ENCODE assay signal across 14 mouse cellular contexts in the genomic region with DNA sequence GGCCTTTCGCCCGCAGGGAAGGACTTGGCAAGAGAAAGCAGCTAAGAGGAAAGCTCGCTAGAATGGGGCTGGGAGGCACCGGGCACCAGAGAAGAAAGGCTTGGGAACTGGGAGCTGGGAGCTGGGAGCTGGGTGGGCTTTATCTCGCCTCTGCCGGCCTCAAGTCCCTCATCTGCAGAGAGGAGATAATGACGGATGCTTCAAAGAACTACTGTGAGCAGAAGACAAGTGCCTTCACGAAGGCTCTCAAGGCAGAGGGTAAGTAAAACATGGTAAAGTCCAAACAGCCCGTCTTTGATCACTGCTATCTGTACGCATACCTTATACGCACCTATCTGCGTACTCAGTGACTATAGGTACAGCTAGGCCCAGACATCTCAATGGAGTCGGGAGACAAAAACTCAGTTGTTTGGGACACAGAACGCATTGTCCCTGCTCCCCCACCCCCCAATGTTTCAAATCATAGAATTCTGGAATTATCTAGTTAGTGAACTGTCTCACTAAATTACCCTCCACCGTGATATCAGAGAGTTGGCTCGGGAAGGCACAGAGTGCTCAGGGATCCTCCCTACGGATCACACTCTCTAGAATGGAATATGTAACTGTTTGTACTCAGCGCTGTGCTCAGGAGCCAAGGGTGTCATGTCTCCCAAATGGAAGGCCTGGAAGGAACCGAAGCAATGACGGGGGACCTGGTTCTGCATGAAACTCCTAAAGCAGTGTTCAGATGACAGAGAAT. TPM values are rescaled to one million over a fixed set of nuclear protein-coding genes. Genes with fewer than 3 reads are reported as not detected.
DNase-seq lines count a peak whose midpoint lies in the region; ATAC-seq and TF ChIP-seq lines count a peak whose summit lies in the region.
"Had no signal": no experiment of that assay in that cellular context is flagged by ENCODE, and none has a peak within 500 bp of the region (broad histone marks: within the 10 kb centered on the region; RNA-seq: fewer than 3 reads in every experiment).

No protein-coding gene starts in this region.

- TF ChIP-seq CTCF in midbrain, postnatal 0 days (IDR thresholded peaks at IDR 0.05), result no peak
- TF ChIP-seq CTCF in hindbrain, postnatal 0 days (IDR thresholded peaks at IDR 0.05; ENCODE audit: low read depth), result no peak

- H3K4me3 ChIP-seq in forebrain, embryonic 10.5 days, result no peak overlapping the region
- no peak overlapping the region for H3K4me3 ChIP-seq in forebrain, embryonic 16.5 days (replicated peaks; ENCODE audit: low read length)
- no peak overlapping the region for H3K4me3 ChIP-seq in midbrain, embryonic 12.5 days
- no peak overlapping the region for H3K4me3 ChIP-seq in midbrain, postnatal 0 days (ENCODE audit: low read depth, low read length)
- H3K4me3 ChIP-seq in liver, embryonic 11.5 days (ENCODE audit: low read depth, low read length), result 0 out of 2 replicates have a peak overlapping the region, but pooled peaks have one; percentile 19
- no peak overlapping the region for H3K4me3 ChIP-seq in hindbrain, postnatal 0 days (ENCODE audit: low read length)
- H3K4me3 ChIP-seq: hindbrain, embryonic 15.5 days; midbrain, embryonic 10.5 days; neural tube, embryonic 12.5 days had no signal

- H3K4me2 ChIP-seq in forebrain, embryonic 16.5 days (ENCODE audit: low read length), result no peak overlapping the region
- H3K4me2 ChIP-seq in midbrain, embryonic 12.5 days (replicated peaks), result no peak overlapping the region
- H3K4me2 ChIP-seq in midbrain, postnatal 0 days (ENCODE audit: low read depth, low read length, poor library complexity, severe bottlenecking), result no peak overlapping the region
- peak overlapping the region; percentile 63 for H3K4me2 ChIP-seq in liver, embryonic 11.5 days
- no peak overlapping the region for H3K4me2 ChIP-seq in hindbrain, postnatal 0 days (ENCODE audit: low read depth, low read length)
- H3K4me2 ChIP-seq: hindbrain, embryonic 15.5 days; neural tube, embryonic 12.5 days had no signal

- H3K27me3 ChIP-seq in forebrain, embryonic 10.5 days (ENCODE audit: poor library complexity, severe bottlenecking), result no peaks in the 10 kb centered on the region
- H3K27me3 ChIP-seq in forebrain, embryonic 16.5 days (replicated peaks; ENCODE audit: control insufficient read depth, insufficient read depth, low read length), result no peaks in the 10 kb centered on the region
- H3K27me3 ChIP-seq in midbrain, embryonic 12.5 days, result peaks cover 5% of the 10 kb centered on the region
- H3K27me3 ChIP-seq in midbrain, postnatal 0 days (ENCODE audit: insufficient read depth, low read length), result no peaks in the 10 kb centered on the region
- no peaks in the 10 kb centered on the region for H3K27me3 ChIP-seq in liver, embryonic 11.5 days (replicated peaks; ENCODE audit: control insufficient read depth, insufficient read depth, low read length)
- no peaks in the 10 kb centered on the region for H3K27me3 ChIP-seq in hindbrain, postnatal 0 days (ENCODE audit: insufficient read depth, low read length)
- H3K27me3 ChIP-seq: hindbrain, embryonic 15.5 days; neural tube, embryonic 12.5 days had no signal

- peak overlapping the region; percentile 62 for H3K27ac ChIP-seq in forebrain, embryonic 10.5 days
- no peak overlapping the region for H3K27ac ChIP-seq in forebrain, embryonic 16.5 days (ENCODE audit: low read length)
- 0 out of 2 replicates have a peak overlapping the region, but pooled peaks have one; percentile 3 for H3K27ac ChIP-seq in midbrain, embryonic 12.5 days (replicated peaks)
- no peak overlapping the region for H3K27ac ChIP-seq in midbrain, postnatal 0 days (ENCODE audit: low read depth, low read length)
- peak overlapping the region; percentile 97 for H3K27ac ChIP-seq in liver, embryonic 11.5 days (ENCODE audit: low read depth, low read length)
- H3K27ac ChIP-seq in hindbrain, postnatal 0 days, result no peak overlapping the region
- H3K27ac ChIP-seq: hindbrain, embryonic 15.5 days; midbrain, embryonic 10.5 days; neural tube, embryonic 12.5 days had no signal

- ATAC-seq in forebrain, embryonic 16.5 days, result no peak
- ATAC-seq in midbrain, embryonic 12.5 days (ENCODE audit: low FRiP score, low read depth), result no peak
- no peak for ATAC-seq in midbrain, postnatal 0 days (ENCODE audit: low FRiP score)
- peak; percentile 95 for ATAC-seq in liver, embryonic 11.5 days (replicated peaks; ENCODE audit: low FRiP score)
- no peak for ATAC-seq in hindbrain, postnatal 0 days

- peak; percentile 17 for DNase-seq in forebrain, embryonic 10.5 days (ENCODE audit: extremely low spot score, low spot score)
- DNase-seq in midbrain, postnatal 0 days (ENCODE audit: low spot score), result no peak
- DNase-seq in liver, embryonic 11.5 days (ENCODE audit: low spot score), result peak; percentile 64
- peak; percentile 75 to 76 for DNase-seq in spleen, postnatal 4 days (ENCODE audit: low spot score in 2 of 2)
- DNase-seq in hindbrain, postnatal 0 days (ENCODE audit: low spot score), result no peak
- no peak for DNase-seq in right cerebral cortex, postnatal 36 days (ENCODE audit: low spot score in 2 of 2)
- DNase-seq: cerebellum, adult 8-10 months; layer of hippocampus, adult 9-11 months; thymus, postnatal 4 days had no signal

- H3K9me3 ChIP-seq in forebrain, embryonic 10.5 days, result no peaks in the 10 kb centered on the region
- no peaks in the 10 kb centered on the region for H3K9me3 ChIP-seq in forebrain, embryonic 16.5 days (ENCODE audit: control insufficient read depth, low read length)
- no peaks in the 10 kb centered on the region for H3K9me3 ChIP-seq in midbrain, embryonic 12.5 days
- H3K9me3 ChIP-seq in midbrain, postnatal 0 days (ENCODE audit: low read length), result no peaks in the 10 kb centered on the region
- H3K9me3 ChIP-seq in liver, embryonic 11.5 days (ENCODE audit: control insufficient read depth, low read length), result no peaks in the 10 kb centered on the region
- H3K9me3 ChIP-seq in hindbrain, postnatal 0 days (ENCODE audit: low read length), result no peaks in the 10 kb centered on the region
- H3K9me3 ChIP-seq: hindbrain, embryonic 15.5 days; midbrain, embryonic 10.5 days; neural tube, embryonic 12.5 days had no signal

- no peak overlapping the region for H3K9ac ChIP-seq in forebrain, embryonic 16.5 days (replicated peaks; ENCODE audit: low read depth, low read length)
- no peak overlapping the region for H3K9ac ChIP-seq in midbrain, embryonic 12.5 days (replicated peaks)
- H3K9ac ChIP-seq in midbrain, postnatal 0 days (replicated peaks; ENCODE audit: low read length, poor library complexity, severe bottlenecking), result no peak overlapping the region
- H3K9ac ChIP-seq in liver, embryonic 11.5 days (ENCODE audit: low read depth, low read length), result peak overlapping the region; percentile 46
- H3K9ac ChIP-seq in hindbrain, postnatal 0 days (replicated peaks; ENCODE audit: low read length), result no peak overlapping the region
- H3K9ac ChIP-seq: hindbrain, embryonic 15.5 days; neural tube, embryonic 12.5 days had no signal

- peaks cover 8% of the 10 kb centered on the region for H3K4me1 ChIP-seq in forebrain, embryonic 10.5 days
- peaks cover 1% of the 10 kb centered on the region; the same call in 1 of the 2 replicates for H3K4me1 ChIP-seq in forebrain, embryonic 16.5 days (replicated peaks; ENCODE audit: control insufficient read depth, insufficient read depth, low read length)
- H3K4me1 ChIP-seq in midbrain, embryonic 12.5 days, result peaks cover 8% of the 10 kb centered on the region
- no peaks in the 10 kb centered on the region for H3K4me1 ChIP-seq in midbrain, postnatal 0 days (ENCODE audit: insufficient read depth, low read length)
- H3K4me1 ChIP-seq in liver, embryonic 11.5 days (replicated peaks; ENCODE audit: control insufficient read depth, insufficient read depth, low read length), result peaks cover 54% of the 10 kb centered on the region
- no peaks in the 10 kb centered on the region for H3K4me1 ChIP-seq in hindbrain, postnatal 0 days (ENCODE audit: insufficient read depth, low read length)
- H3K4me1 ChIP-seq: hindbrain, embryonic 15.5 days had no signal

- WGBS in forebrain, embryonic 10.5 days, result 87% methylated on average over 20 of the region's 20 CpGs
- WGBS in forebrain, embryonic 16.5 days, result 81% methylated on average over 20 of the region's 20 CpGs
- WGBS in midbrain, embryonic 12.5 days, result 89% methylated on average over 20 of the region's 20 CpGs
- WGBS in midbrain, postnatal 0 days, result 83% methylated on average over 20 of the region's 20 CpGs
- 41% methylated on average over 20 of the region's 20 CpGs for WGBS in liver, embryonic 11.5 days
- 86% methylated on average over 20 of the region's 20 CpGs for WGBS in hindbrain, postnatal 0 days

- no peaks in the 10 kb centered on the region for H3K36me3 ChIP-seq in forebrain, embryonic 10.5 days (replicated peaks)
- H3K36me3 ChIP-seq in forebrain, embryonic 16.5 days (ENCODE audit: control insufficient read depth, insufficient read depth), result no peaks in the 10 kb centered on the region
- no peaks in the 10 kb centered on the region for H3K36me3 ChIP-seq in midbrain, embryonic 12.5 days
- H3K36me3 ChIP-seq in midbrain, postnatal 0 days (ENCODE audit: insufficient read depth, low read length), result no peaks in the 10 kb centered on the region
- no peaks in the 10 kb centered on the region for H3K36me3 ChIP-seq in liver, embryonic 11.5 days (ENCODE audit: control insufficient read depth, insufficient read depth, low read length)
- no peaks in the 10 kb centered on the region for H3K36me3 ChIP-seq in hindbrain, postnatal 0 days (ENCODE audit: insufficient read depth, low read length)
- H3K36me3 ChIP-seq: hindbrain, embryonic 15.5 days; midbrain, embryonic 10.5 days; neural tube, embryonic 12.5 days had no signal

RNA-seq across cellular contexts. Expression of gene Fam122a, which starts 36.1 kb away (rescaled TPM):
- 48.8 and 49.2 TPM in 2 replicates for polyA plus RNA-seq in forebrain, embryonic 10.5 days (2016; fragmentation: Nextera tagmentation; extraction: Ambion mirVana)
- 47.8 and 50.2 TPM in 2 replicates for polyA plus RNA-seq in forebrain, embryonic 16.5 days (2015; fragmentation: Nextera tagmentation; extraction: Ambion mirVana)
- polyA plus RNA-seq in midbrain, embryonic 12.5 days (2016; fragmentation: Nextera tagmentation; extraction: Ambion mirVana), result 62.7 and 65.3 TPM in 2 replicates
- total RNA-seq in midbrain, postnatal 0 days (2014; rRNA removed), result 19.7 and 30.4 TPM in 2 replicates
- polyA plus RNA-seq in midbrain, postnatal 0 days (2015; fragmentation: Nextera tagmentation; extraction: Ambion mirVana), result 55.2 and 61.4 TPM in 2 replicates
- 40.1 and 40.3 TPM in 2 replicates for polyA plus RNA-seq in liver, embryonic 11.5 days (2014; fragmentation: Nextera tagmentation; extraction: Ambion mirVana)
- 17.0 and 21.0 TPM in 2 replicates for total RNA-seq in hindbrain, postnatal 0 days (2014; rRNA removed)
- polyA plus RNA-seq in hindbrain, postnatal 0 days (2015; fragmentation: Nextera tagmentation; extraction: Ambion mirVana), result 58.4 and 59.0 TPM in 2 replicates

RNA-seq across cellular contexts. Expression of gene Pip5k1b, which starts 42.4 kb away (rescaled TPM):
- polyA plus RNA-seq in forebrain, embryonic 10.5 days (2016; fragmentation: Nextera tagmentation; extraction: Ambion mirVana), result 1.7 and 2.1 TPM in 2 replicates
- 1.8 and 2.2 TPM in 2 replicates for polyA plus RNA-seq in forebrain, embryonic 16.5 days (2015; fragmentation: Nextera tagmentation; extraction: Ambion mirVana)
- 2.3 and 2.7 TPM in 2 replicates for polyA plus RNA-seq in midbrain, embryonic 12.5 days (2016; fragmentation: Nextera tagmentation; extraction: Ambion mirVana)
- total RNA-seq in midbrain, postnatal 0 days (2014; rRNA removed), result 1.9 and 3.0 TPM in 2 replicates
- polyA plus RNA-seq in midbrain, postnatal 0 days (2015; fragmentation: Nextera tagmentation; extraction: Ambion mirVana), result 0.80 and 0.86 TPM in 2 replicates
- 5.6 and 7.1 TPM in 2 replicates for polyA plus RNA-seq in liver, embryonic 11.5 days (2014; fragmentation: Nextera tagmentation; extraction: Ambion mirVana)
- 2.0 and 4.0 TPM in 2 replicates for total RNA-seq in hindbrain, postnatal 0 days (2014; rRNA removed)
- polyA plus RNA-seq in hindbrain, postnatal 0 days (2015; fragmentation: Nextera tagmentation; extraction: Ambion mirVana), result 2.2 and 2.3 TPM in 2 replicates

Comparison
In these comparisons a context has a peak if more than half of its experiments do, and no peak if none do; other contexts are left out.
1. H3K27ac ChIP-seq: peak in forebrain, embryonic 10.5 days (single experiment), midbrain, embryonic 12.5 days (single experiment) and liver, embryonic 11.5 days (single experiment); none in forebrain, embryonic 16.5 days (single experiment), midbrain, postnatal 0 days (single experiment) and hindbrain, postnatal 0 days (single experiment).
2. DNase-seq: peak in forebrain, embryonic 10.5 days (single experiment), liver, embryonic 11.5 days (single experiment) and spleen, postnatal 4 days (2 of 2); none in midbrain, postnatal 0 days (single experiment), hindbrain, postnatal 0 days (single experiment) and right cerebral cortex, postnatal 36 days (0 of 2).